Mouse (Mus musculus) limb, embryonic 13.5 days (tissue): ENCODE measurements around the gene Ptpn14. TPM values are rescaled to one million over a fixed set of nuclear protein-coding genes. Genes with fewer than 3 reads are reported as not detected.

Experiments used
- ATAC-seq: fragments of 200-750 bp; cut with Nextera tagmentation; 2 replicates; pipeline ENCODE4 v1.8.0; 2017; ENCODE audit warnings: low read depth, moderate number of reproducible peaks, moderate TSS enrichment; ENCODE audit not compliant: low FRiP score
- H3K27ac ChIP-seq: fragments of 300-500 bp; sonication (generic); 2 replicates; pipeline ENCODE4 v1.5.1; 2015; ENCODE audit warnings: inconsistent platforms, mild to moderate bottlenecking, moderate library complexity
- H3K27me3 ChIP-seq: fragments of 300-500 bp; sonication (generic); 2 replicates; pipeline ENCODE4 v1.6.1; 2015; ENCODE audit warnings: mild to moderate bottlenecking, inconsistent platforms
- H3K36me3 ChIP-seq: fragments of 300-500 bp; sonication (generic); 2 replicates; pipeline ENCODE4 v1.6.1; 2015; ENCODE audit warnings: inconsistent platforms, mild to moderate bottlenecking, moderate library complexity
- H3K4me1 ChIP-seq: fragments of 300-500 bp; sonication (generic); 2 replicates; pipeline ENCODE4 v1.6.1; 2015; ENCODE audit warnings: inconsistent platforms
- H3K4me2 ChIP-seq: fragments of 300-500 bp; sonication (generic); replicated peaks from 2 replicates; pipeline ENCODE4 v1.6.1; 2015; ENCODE audit warnings: inconsistent platforms, mild to moderate bottlenecking, moderate library complexity
- H3K4me3 ChIP-seq: fragments of 300-500 bp; sonication (generic); 2 replicates; pipeline ENCODE4 v1.5.1; 2015; ENCODE audit warnings: moderate library complexity, mild to moderate bottlenecking, inconsistent platforms
- H3K9ac ChIP-seq: fragments of 300-500 bp; sonication (generic); 2 replicates; pipeline ENCODE4 v1.6.1; 2015; ENCODE audit warnings: mild to moderate bottlenecking, inconsistent platforms
- H3K9me3 ChIP-seq: fragments of 300-500 bp; sonication (generic); 2 replicates; pipeline ENCODE4 v1.6.1; 2016; ENCODE audit warnings: inconsistent platforms
- WGBS: fragments of 180-500 bp; shearing (Covaris S2); methylation state at CpG from one replicate; pipeline ENCODE4 v1.1.7; 2015; 5-methylcytosine and 5-hydroxymethylcytosine counted together
- polyA plus RNA-seq: library from polyadenylated mRNA; unstranded; fragments of >200 nt; fragmentation: Nextera tagmentation; extraction: Ambion mirVana; gene quantifications from 2 replicates; pipeline ENCODE4 v1.2.1, GENCODE M21; 2015

Ptpn14 gene
- polyA plus RNA-seq, 1 experiment from 2014 or later = 11.1 TPM

DNA sequence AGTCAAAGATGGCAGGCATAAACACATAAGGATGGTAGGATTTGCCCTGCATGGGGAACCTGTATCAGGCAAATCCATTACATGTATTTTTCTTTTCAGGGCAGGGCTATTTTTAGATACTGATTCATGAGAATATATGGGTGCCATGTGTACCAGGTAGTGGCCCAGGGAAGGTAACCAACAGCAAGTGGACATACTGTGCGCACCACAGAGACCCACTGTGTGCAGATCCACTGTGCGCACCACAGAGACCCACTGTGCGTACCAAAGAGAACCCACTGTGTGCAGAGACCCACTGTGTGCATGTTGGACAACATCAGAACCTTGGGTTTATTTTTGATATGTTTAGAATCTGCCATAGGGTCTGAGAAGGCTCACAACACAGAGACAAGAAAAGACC is 135.7 kb downstream of the Ptpn14 start:
- H3K9me3 ChIP-seq = no peaks in the 10 kb centered on the region
- no peak overlapping the region for H3K4me2 ChIP-seq
- WGBS = 99% methylated on average over 3 of the region's 3 CpGs
- H3K9ac ChIP-seq = no peak overlapping the region
- no peak for ATAC-seq
- no peak overlapping the region for H3K4me3 ChIP-seq
- peaks cover 13% of the 10 kb centered on the region for H3K4me1 ChIP-seq
- peaks cover 72% of the 10 kb centered on the region for H3K36me3 ChIP-seq
- no peak overlapping the region for H3K27ac ChIP-seq
- H3K27me3 ChIP-seq = no peaks in the 10 kb centered on the region

- Histone ChIP-seq H3K9me3 (no peaks in the 10 kb centered on the region), H3K36me3 (peaks cover 69% of the 10 kb centered on the region), H3K27ac (no peak overlapping the region), H3K9ac (no peak overlapping the region), H3K27me3 (no peaks in the 10 kb centered on the region), H3K4me3 (no peak overlapping the region), H3K4me1 (peaks cover 13% of the 10 kb centered on the region), H3K4me2 (no peak overlapping the region)
- 79% methylated on average over 9 of the region's 9 CpGs for WGBS
- no peak for ATAC-seq
Observed at GRCm38 (mm10) chr1:189864301-189864700, 136.2 kb downstream of the Ptpn14 start.

DNA sequence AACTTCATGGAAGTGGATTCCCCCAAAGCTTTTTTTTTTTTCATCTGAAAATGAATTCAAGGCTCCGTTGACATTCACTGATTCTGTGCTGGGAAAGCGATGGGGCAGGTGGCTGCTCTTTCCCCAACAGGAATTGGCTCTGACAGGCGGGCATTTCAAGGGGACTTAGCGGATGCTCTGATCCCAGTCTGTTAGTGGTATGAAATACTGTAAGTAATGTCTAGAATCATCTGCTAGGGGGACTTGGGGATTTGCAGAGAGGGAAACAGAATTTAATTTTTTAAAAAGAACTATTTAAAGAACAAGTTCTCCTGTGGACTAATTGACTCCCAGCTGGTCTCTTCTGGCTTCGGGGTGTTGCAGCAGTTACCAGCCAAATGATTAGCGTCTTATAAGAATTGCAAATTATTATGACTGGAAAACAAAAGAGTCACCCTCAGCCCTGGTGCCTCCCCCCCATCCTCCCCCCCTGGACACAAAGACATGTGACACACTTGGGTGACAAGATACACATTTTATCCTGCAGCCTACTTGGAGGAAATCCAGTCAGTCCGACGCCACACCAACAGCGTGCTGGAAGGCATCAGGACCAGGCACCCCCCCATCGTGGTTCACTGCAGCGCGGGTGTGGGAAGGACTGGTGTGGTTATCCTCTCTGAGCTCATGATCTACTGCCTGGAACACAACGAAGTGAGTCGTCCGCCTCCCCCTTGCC is 136.9 kb downstream of the Ptpn14 start:
- Histone ChIP-seq H3K27ac (no peak overlapping the region), H3K9ac (no peak overlapping the region), H3K4me1 (peaks cover 13% of the 10 kb centered on the region), H3K9me3 (no peaks in the 10 kb centered on the region), H3K36me3 (peaks cover 74% of the 10 kb centered on the region), H3K4me3 (no peak overlapping the region), H3K27me3 (no peaks in the 10 kb centered on the region), H3K4me2 (no peak overlapping the region)
- ATAC-seq = no peak
- 91% methylated on average over 15 of the region's 15 CpGs for WGBS

- no peak overlapping the region for H3K27ac ChIP-seq
Observed at GRCm38 (mm10) chr1:189866621-189867020, 138.6 kb downstream of the Ptpn14 start.

GRCm38 (mm10) chr1:189867034-189867433 is 139.0 kb downstream of the Ptpn14 start:
- H3K4me2 ChIP-seq = no peak overlapping the region
- H3K4me3 ChIP-seq = no peak overlapping the region
- no peak overlapping the region; the same call in 1 of the 2 replicates for H3K27ac ChIP-seq
- H3K27me3 ChIP-seq = no peaks in the 10 kb centered on the region
- no peak for ATAC-seq
- peaks cover 6% of the 10 kb centered on the region for H3K4me1 ChIP-seq
- H3K9me3 ChIP-seq = no peaks in the 10 kb centered on the region
- H3K36me3 ChIP-seq = peaks cover 83% of the 10 kb centered on the region
- WGBS = 53% methylated on average over 5 of the region's 5 CpGs
- no peak overlapping the region for H3K9ac ChIP-seq

More at GRCm38 (mm10) chr1:189866621-189867020, 138.6 kb downstream of the Ptpn14 start:
- 80% methylated on average over 6 of the region's 6 CpGs for WGBS
- Histone ChIP-seq H3K36me3 (peaks cover 80% of the 10 kb centered on the region), H3K27me3 (no peaks in the 10 kb centered on the region), H3K4me2 (no peak overlapping the region), H3K4me1 (peaks cover 6% of the 10 kb centered on the region), H3K9me3 (no peaks in the 10 kb centered on the region), H3K9ac (no peak overlapping the region), H3K4me3 (no peak overlapping the region)
- no peak for ATAC-seq

DNA sequence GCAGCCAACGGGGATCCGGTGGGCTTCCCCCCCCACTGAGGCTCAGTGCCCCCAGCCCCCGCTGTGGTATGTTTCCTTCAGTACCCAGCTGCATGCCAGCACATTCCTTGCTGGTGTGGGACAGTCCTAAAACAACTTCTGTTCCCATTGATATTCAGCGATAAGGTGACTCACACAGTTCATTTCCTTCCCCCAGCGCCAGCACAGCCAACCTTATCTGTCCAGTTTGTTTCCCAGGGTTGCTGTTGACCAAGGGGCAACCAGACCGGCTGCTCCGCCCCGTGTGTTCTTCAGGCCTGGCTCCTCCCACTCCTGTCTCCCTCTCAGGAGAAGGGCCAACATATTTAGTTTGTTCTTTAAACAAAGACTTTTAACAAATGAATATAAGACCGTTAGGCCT is 139.4 kb downstream of the Ptpn14 start:
- Histone ChIP-seq H3K4me3 (no peak overlapping the region), H3K36me3 (peaks cover 83% of the 10 kb centered on the region), H3K9me3 (no peaks in the 10 kb centered on the region), H3K4me2 (no peak overlapping the region), H3K9ac (no peak overlapping the region), H3K27ac (no peak overlapping the region), H3K27me3 (no peaks in the 10 kb centered on the region), H3K4me1 (peaks cover 6% of the 10 kb centered on the region)
- no peak for ATAC-seq
- WGBS = 64% methylated on average over 9 of the region's 9 CpGs

DNA sequence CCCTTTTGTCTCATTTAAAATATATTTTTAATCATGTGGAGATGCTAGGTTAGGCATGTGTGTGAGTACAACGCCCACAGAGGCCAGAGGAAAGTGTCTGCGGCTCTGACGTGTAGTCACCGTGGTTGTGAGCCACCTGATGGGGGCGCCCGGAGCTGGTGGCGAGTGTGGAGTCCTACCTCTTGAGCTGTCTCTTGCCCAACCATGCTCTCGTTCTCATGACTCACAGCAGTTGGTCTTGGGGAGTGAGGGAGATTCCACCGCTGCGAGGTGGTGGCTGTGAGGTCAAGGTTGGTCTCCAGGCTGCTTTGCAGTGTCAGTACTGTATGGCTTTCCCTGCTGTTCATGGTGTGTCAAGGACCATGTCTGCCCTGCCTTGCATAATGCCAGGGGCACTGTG is 140.0 kb downstream of the Ptpn14 start:
- ATAC-seq = no peak
- Histone ChIP-seq H3K9ac (no peak overlapping the region), H3K4me1 (peaks cover 6% of the 10 kb centered on the region), H3K4me2 (no peak overlapping the region), H3K9me3 (no peaks in the 10 kb centered on the region), H3K4me3 (no peak overlapping the region), H3K36me3 (peaks cover 83% of the 10 kb centered on the region), H3K27me3 (no peaks in the 10 kb centered on the region), H3K27ac (no peak overlapping the region)
- WGBS = 84% methylated on average over 10 of the region's 10 CpGs

- H3K27me3 ChIP-seq = no peaks in the 10 kb centered on the region
- H3K36me3 ChIP-seq = peaks cover 74% of the 10 kb centered on the region
- no peak overlapping the region for H3K4me2 ChIP-seq
- H3K9ac ChIP-seq = no peak overlapping the region
- 88% methylated on average over 18 of the region's 18 CpGs for WGBS
- no peak for ATAC-seq
- peaks cover 18% of the 10 kb centered on the region for H3K4me1 ChIP-seq
- no peak overlapping the region for H3K4me3 ChIP-seq
- H3K27ac ChIP-seq = no peak overlapping the region
- H3K9me3 ChIP-seq = no peaks in the 10 kb centered on the region
Observed at GRCm38 (mm10) chr1:189869651-189870270, 141.7 kb downstream of the Ptpn14 start.

DNA sequence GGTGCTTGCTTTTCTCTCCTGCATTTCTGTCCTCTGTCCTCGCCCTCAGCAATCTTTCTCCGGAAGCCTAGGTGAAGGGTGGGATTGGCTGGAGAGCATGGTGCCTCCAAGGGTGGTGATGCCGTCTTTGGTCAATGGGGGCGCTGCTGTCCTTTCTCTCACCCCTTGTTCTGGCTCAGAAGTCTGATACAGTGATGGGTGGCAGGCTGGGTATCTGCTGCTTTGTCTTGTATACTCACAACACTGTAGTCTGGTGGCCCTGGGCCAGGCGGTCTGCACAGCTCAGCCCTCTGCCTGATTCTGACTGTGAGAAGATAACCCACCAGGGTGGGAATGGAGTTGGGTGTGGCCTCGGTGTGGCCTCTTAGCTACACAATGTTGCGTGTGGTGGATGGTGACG is 142.5 kb downstream of the Ptpn14 start:
- no peak for ATAC-seq
- H3K36me3 ChIP-seq = peaks cover 67% of the 10 kb centered on the region
- H3K27ac ChIP-seq = no peak overlapping the region
- H3K4me2 ChIP-seq = no peak overlapping the region
- H3K9me3 ChIP-seq = no peaks in the 10 kb centered on the region
- H3K9ac ChIP-seq = no peak overlapping the region
- peaks cover 26% of the 10 kb centered on the region for H3K4me1 ChIP-seq
- H3K27me3 ChIP-seq = no peaks in the 10 kb centered on the region
- H3K4me3 ChIP-seq = no peak overlapping the region
- 79% methylated on average over 8 of the region's 8 CpGs for WGBS

DNA sequence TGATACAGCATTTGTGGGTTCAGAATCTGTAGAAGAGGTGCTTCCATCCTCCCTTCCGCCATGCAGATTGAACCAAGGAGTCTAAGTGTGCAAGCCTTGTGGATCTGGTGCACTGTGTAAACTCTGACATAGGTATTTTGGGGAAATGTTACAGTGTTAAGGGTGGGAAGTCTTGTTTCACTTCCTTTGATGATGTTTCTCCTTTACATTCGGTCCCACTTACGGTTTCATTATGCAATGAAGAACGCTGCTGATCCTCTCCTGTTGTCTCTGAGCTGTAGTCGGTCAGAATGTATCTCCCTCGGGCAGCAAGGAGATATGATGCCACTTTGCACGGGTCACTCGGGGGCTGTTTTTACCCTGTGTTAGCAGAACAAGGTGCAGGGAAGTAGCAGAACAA is 143.6 kb downstream of the Ptpn14 start:
- no peaks in the 10 kb centered on the region for H3K27me3 ChIP-seq
- no peak overlapping the region for H3K4me2 ChIP-seq
- ATAC-seq = no peak
- peaks cover 57% of the 10 kb centered on the region for H3K36me3 ChIP-seq
- H3K9ac ChIP-seq = no peak overlapping the region
- H3K27ac ChIP-seq = no peak overlapping the region
- 88% methylated on average over 8 of the region's 8 CpGs for WGBS
- no peaks in the 10 kb centered on the region for H3K9me3 ChIP-seq
- H3K4me3 ChIP-seq = no peak overlapping the region
- peaks cover 35% of the 10 kb centered on the region for H3K4me1 ChIP-seq

- Histone ChIP-seq H3K4me1 (peaks cover 34% of the 10 kb centered on the region), H3K27ac (no peak overlapping the region), H3K9ac (no peak overlapping the region), H3K9me3 (no peaks in the 10 kb centered on the region), H3K36me3 (peaks cover 55% of the 10 kb centered on the region), H3K4me2 (no peak overlapping the region), H3K4me3 (no peak overlapping the region), H3K27me3 (no peaks in the 10 kb centered on the region)
- no peak for ATAC-seq
- WGBS = 80% methylated on average over 4 of the region's 4 CpGs
Observed at GRCm38 (mm10) chr1:189872050-189872449, 144.0 kb downstream of the Ptpn14 start.

- Histone ChIP-seq H3K4me2 (no peak overlapping the region), H3K27ac (no peak overlapping the region), H3K9ac (no peak overlapping the region), H3K36me3 (peaks cover 60% of the 10 kb centered on the region), H3K4me1 (peaks cover 28% of the 10 kb centered on the region), H3K27me3 (no peaks in the 10 kb centered on the region), H3K9me3 (no peaks in the 10 kb centered on the region), H3K4me3 (no peak overlapping the region)
- WGBS = 82% methylated on average over 8 of the region's 8 CpGs
- no peak for ATAC-seq
Observed at GRCm38 (mm10) chr1:189873591-189873990, 145.5 kb downstream of the Ptpn14 start.
